Mouse (Mus musculus) cerebellum, postnatal 14 days (tissue): ENCODE results near the gene Tlk1.
A peak's percentile ranks its signal among the peaks of the same experiment; 100 is the strongest.
"Not testable (repeated sequence)": the region's sequence is repeated elsewhere in the genome, so short reads cannot be mapped to it uniquely, and the experiment has no call there.

Experiments
- DNase-seq, 2 experiments: peaks; one replicate each; pipeline ENCODE4 v3.0.0; 2021; ENCODE audit warnings: mixed read lengths in 2 of 2

Tlk1 gene

DNA sequence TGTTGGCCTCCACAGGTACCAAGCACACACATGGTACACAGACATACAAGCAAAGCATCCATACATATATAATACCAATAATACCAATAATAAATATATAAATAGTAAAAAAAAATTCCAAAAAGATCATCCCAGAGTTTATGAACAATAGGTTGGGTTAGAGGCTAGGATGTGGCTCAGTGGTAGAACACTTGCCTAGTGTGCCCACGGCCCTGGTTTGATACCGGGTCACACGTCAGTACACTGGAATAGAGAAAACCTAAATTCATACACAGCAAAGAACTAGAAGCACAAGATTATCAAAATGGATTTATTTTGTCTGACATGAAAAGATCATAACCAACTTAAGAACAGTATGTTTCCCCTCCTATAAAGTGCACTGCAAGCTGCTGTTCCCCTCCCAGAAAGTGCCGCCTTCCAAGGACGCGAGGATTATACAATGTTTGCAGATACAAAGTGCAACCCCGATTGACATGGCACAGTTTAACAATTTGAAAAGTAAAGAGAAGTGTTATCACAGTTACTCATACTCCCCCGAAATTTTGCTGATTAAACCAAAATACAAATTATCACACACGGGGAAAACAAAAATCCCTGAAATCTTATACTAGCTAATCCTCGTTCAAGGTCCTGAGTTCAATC, 6.3 kb upstream of the Tlk1 start:
- DNase-seq, result no peak

GRCm38 (mm10) chr2:70830683-70831082, 5.2 kb upstream of the Tlk1 start:
- DNase-seq, result no peak

- no peak for DNase-seq
These were observed 4.5 kb upstream of the Tlk1 start for GRCm38 (mm10) chr2:70829946-70830610.

DNA sequence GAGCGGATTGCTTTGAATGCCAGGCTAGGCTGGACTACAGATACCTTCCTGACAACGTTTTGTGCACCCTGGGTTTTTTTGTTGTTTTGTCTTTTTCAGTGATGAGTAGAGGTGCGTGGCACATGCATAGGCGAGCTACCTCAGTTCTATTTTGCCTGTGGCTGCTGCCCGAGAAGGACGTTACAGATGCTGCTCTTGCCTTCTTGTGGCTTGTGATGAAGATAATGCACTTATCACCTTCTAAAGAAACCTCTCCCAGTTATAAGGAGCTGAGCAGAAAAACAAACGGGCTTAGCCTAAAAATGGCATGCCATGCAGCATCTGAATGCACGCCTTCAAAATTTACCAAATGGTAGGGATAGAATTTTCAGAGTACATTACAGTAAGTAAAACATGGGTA, 2.3 kb upstream of the Tlk1 start:
- no peak for DNase-seq

DNA sequence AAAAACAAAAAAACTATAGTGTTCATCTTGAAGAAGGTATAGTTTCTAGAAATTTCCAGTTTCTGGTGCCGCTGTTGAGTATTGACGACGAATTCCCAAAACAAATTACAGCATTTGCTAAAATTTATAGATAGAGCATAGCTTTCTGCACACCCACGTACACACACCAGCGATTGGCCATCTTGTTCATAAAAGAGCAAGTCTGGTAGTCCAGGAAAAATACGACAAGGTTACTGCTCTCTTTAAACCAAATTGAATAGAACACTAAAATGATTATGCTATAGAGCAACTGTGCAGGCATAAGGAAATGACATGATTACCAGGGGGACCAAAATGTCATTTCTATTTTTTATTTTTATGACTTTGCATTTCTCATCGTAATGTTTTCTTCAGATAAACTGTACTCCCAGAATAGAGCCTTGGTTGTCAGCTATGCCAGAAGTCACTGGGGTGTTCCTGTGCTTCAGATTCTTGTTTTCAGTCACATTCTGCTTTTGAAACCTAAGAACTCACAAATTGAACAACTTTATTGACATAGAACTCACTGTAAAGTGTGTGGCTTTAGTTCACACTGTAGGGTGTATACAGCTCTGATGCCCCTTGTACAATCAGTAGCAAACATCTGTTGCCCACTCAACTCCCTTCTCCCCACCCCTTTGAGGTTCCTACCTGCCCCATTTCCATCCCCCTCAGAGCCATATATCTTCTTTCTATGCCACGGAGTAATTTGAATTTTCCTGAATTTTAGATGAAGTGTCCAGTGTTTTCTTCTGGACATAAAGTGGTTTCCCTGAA, 1.1 kb upstream of the Tlk1 start:
- DNase-seq, result no peak

DNA sequence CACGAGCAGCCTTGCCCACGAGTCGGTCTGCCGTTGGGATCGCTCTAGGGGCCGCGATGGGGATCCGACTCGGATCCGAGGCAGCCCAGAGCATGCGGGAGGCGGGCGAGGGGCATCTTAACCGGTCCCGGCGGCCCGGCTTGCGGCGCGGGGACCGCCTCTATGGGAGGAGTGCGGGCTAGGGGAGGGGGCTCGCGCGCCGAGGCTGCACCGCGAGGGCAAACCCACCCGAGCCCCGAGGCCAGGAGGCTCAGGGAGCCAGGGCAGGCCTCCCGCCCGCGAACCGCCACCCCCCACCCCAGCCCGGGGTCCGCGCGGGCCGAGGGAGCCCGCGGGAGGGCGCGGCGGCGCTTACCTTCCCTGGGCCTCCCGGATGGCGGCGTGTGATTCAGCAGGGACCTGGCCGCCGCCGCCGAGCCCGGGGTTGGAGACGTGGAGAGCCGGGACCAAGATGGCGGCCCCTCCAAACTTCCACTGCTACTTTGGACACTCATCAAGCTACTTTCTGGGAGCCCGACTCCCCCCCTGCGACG, 624 bp downstream of the Tlk1 start:
- DNase-seq, result peak; percentile 73 to 79

DNA sequence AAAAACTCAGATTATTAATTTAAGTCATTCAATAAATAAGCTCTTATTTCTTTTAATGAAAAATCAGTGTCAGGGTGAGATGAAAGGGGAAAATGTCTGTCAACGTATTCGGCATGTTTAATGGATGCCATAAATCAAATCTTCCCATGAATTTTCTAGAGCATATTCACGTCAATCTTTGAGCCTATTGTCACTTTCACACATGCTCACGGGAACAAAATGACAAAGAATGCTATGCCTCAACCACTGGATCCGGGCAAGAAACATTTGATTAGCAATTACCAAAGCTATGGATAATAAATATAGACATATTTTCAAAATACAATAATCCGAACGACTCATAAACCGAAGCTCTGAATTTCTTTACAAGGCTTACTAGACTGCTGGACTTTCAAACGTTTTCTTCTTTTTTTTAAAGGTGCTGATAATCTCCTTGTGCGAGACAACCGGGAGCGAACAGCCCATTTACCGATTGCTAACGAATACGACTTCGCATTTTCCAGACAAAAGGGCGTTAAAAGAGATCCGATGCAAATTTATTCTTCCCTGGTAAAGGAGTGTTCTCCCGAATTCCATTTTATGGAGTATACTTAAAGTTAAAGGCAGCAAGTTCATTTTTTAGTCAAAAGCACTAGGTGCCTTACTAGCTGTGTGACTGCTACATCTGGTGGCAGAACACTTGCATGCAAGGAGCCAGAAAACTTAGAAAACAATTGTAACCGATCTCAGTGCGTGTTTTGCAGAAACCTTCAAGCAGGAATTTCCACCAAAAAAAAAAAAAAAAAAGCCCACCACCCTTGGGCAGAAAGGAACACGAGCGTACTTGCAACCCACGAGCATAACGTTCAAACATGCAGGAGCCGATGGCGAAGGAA, 1.4 kb downstream of the Tlk1 start:
- peak; percentile 3 to 25 for DNase-seq

- DNase-seq, result no peak
These were observed 2.1 kb downstream of the Tlk1 start for GRCm38 (mm10) chr2:70823434-70823833.

GRCm38 (mm10) chr2:70816939-70817338, 8.6 kb downstream of the Tlk1 start:
- no peak for DNase-seq

- DNase-seq, result no peak
These were observed 9.5 kb downstream of the Tlk1 start for GRCm38 (mm10) chr2:70816016-70816415.

- no peak for DNase-seq
These were observed 11.9 kb downstream of the Tlk1 start for GRCm38 (mm10) chr2:70813608-70814007.

DNA sequence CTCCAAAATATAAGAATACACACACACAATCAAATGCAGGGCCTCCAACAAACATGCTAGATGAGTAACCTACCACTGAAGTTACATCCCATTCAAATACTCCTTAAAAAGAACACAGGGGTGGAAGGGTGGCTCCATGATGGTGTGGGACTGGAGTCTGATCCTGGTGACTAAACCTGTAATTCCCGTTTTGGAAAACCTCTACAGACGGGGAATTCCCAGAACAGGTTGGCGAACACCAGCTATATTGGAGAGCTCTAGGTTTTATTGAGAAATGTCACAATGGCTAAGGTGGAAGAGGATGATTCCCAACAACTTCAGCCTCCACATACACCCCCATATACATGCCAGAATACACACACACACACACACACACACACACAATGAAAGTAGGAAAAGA, 14.1 kb downstream of the Tlk1 start:
- DNase-seq, result no peak

DNA sequence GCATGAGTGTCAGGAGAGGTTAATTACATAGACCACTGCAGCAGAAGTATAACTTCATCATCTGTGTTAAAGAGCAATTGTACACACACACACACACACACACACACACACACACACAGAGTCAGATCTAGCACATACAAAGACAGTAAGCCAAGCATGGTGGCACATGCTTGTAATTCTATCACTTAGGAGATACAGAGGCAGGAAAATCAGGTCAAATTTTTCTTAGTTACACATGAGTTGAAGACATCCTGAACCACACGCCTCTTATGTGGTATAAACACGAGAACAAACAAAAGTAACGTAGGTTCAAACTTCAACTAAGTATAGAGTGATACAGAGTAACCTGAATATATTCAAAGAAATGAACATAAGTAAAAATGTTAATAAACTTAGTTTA, 15.6 kb downstream of the Tlk1 start:
- no peak for DNase-seq

- no peak for DNase-seq
These were observed 16.8 kb downstream of the Tlk1 start for GRCm38 (mm10) chr2:70808681-70809080.

- not testable (repeated sequence) for DNase-seq
These were observed 17.9 kb downstream of the Tlk1 start for GRCm38 (mm10) chr2:70807678-70808077.

DNA sequence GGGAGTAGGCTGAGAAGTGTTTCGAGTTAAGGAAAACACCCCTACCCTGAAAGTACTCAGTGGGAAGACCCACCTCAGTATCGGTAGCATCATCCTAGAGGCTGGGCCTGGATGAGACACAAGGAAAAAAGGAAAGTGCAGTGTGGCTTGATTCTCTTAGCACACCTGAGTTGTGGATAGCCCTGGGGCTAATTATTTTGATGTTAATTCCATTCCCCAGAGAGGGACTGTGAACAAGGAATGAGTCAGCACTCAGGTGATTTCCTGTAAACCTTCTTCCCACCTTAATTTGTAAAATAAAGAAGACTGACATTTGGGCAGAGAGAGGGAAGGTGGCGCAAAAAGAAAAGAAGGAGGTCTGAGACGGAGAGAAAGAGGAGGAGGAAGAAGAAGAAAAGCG, 19.5 kb downstream of the Tlk1 start:
- no peak for DNase-seq

DNA sequence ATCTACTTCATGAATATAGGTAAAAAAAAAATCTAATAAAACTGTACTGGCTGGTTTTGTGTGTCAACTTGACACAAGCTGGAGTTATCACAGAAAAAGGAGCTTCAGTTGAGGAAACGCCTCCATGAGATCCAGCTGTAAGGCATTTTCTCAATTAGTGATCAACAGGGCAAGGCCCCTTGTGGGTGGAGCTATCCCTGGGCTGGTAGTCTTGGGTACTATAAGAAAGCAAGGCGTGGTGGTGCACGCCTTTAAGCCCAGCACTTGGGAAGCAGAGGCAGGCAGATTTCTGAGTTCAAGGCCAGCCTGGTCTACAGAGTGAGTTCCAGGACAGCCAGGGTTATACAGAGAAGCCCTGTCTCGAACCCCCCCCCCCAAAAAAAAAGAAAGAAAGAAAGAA, 21.8 kb downstream of the Tlk1 start:
- not testable (repeated sequence) for DNase-seq

DNA sequence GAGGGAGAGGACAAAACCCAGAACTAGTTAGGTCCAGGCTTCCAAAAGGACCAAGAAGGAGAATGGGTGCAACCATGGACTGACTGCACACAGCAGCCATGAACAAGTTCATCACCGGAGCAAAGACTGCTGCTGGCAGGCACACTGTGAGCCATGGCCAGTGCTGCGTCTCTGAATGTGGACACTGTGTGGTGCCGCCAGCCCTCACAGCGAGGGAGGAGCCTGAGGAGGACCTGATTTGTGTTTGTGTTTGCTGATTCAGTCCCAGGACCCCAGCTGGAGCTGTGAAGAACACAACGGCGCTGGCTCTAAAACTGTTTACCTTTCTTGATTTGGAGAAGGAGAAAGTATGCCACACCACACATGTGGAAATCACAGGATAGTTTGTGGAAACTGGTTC, 22.9 kb downstream of the Tlk1 start:
- DNase-seq, result no peak

GRCm38 (mm10) chr2:70801543-70801942, 24.0 kb downstream of the Tlk1 start:
- DNase-seq, result no peak

GRCm38 (mm10) chr2:70800396-70800795, 25.1 kb downstream of the Tlk1 start:
- no peak for DNase-seq

GRCm38 (mm10) chr2:70793276-70793675, 32.3 kb downstream of the Tlk1 start:
- no peak for DNase-seq

GRCm38 (mm10) chr2:70790246-70790645, 35.3 kb downstream of the Tlk1 start:
- DNase-seq, result no peak

GRCm38 (mm10) chr2:70789331-70789730, 36.2 kb downstream of the Tlk1 start:
- DNase-seq, result no peak
